Mouse (Mus musculus): ENCODE measurements around the gene Mical3.

Mical3 gene

DNA sequence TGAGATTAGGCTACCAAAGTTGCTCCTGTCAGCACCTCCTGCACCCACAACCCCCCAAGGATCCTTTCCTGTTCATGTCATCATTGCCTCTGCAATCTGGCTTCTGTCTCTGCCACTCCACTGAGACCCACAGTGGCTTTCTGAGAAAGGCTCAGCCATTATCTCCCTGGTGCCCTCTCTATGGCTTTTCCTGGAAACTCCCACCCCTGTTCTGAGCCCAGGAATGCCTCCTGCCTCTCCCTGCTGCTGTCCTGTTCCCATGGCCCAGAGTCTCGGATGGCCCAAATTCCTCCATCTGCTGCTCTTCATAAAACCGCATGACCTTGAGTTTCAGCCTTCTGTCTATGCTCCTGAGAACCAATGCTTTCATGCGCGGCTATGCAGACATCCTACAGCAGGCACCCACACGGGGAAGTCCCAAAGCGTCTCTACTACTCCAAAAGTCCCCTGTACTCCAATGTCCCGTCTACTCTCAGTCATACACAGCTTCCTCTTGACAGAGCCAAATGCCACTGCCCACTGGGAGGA is 77.2 kb downstream of the Mical3 start:
- DNase-seq (ENCODE audit: low read depth, low spot score): no peak

DNA sequence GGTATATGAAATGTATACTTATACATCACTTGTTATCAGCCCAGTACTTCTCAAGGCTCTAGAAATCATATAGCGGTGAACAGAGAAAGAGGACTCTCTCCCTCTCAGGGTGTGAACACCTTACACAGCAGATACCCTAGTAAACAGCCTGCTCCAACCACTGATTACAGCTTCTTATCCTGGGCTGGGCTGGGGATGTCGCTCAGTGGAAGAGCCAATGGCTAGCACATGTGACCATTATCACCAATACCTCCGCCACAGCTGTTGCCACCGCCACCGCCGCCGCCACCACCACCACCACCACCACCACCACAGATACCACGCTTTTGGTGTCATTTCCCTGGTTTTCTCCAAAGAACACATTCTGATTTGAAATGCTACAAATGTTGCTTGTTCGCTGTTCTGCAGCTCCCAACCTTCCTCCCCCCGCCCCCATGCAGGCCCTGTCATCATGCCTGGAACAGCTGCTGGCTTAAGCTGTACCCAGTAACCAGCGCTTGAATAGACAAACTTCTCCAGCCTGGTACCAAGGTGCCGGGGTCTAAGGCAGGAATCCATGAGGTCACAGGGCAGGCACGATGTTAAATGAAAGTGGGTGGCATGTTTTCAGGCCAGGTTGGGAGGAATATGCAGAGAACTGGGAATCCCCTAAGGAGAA is 78.7 kb downstream of the Mical3 start:
- no peak for DNase-seq (ENCODE audit: low read depth, low spot score)

DNA sequence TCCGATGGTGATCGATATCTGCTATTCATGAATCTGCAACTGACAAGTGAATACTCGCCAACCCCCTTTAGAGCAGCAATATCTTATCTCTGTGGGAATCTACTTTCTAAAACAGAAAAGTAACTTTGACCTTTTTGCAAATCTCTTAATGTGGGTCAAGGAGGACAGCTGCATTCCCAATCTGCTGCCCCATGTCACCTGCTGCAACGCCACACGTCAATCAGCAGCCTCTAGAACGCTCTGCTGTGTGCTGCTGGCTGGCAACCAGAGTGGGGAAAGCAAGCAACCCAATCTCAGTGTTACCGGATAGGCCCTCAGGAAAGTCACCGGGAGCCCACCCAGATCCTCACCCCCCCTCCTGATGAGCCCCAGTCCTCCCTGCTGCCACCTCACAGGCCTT is 79.4 kb downstream of the Mical3 start:
- no peak for DNase-seq (ENCODE audit: low read depth, low spot score)

DNA sequence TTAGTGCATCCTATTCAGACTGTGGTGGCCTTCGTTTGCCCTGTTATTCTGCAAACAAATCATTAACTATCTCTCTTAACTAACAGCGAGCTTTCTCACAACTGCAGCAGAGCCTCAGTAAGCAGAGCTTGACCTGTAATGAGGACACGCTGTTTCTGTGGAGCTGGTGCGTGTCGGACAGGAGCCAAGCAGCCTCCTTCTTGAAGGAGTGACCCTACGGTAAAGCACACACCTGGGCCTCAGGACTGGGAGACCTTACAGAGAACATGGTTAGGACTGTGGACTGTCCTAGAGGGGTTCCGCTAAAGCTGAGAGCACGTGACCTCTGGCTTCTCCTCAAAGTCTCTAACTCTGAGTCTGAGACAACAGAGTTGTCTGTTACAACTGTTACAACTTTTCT is 82.1 kb downstream of the Mical3 start:
- no peak for DNase-seq (ENCODE audit: low read depth, low spot score)

DNA sequence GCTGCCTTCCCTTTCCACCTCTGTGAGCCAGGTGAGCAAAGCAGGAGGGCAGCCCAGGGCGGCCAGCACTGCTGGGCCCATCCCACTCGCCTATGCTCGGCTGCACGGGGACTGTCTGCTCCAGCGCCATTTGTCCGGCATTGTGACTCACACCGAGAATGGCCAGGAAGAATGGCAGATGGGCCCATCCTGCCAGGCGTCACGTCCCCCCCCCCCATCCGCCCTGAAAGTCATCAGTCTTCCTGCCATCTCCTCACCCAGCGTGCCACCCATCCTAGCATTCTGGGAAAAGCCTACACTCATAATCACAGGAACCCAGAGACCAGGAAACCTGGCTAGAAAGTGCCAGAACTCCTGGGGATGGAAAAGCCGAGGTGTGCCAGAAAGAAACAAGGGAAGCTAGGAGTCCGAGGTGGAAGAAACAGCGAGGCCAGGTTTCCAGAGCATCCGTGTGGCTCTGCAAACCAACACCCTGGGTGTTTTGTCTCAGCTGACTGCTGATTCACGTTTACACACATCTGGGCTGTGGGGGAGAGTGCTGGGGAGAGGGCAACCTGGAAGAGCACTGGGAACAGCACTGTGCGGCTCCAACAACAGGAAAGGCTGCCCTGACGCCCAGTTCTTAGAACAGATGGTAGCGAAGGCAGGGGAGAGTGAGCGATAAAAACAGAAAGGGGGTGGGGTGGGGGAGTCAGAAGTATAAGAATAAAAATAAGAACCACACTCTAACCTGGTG is 85.3 kb downstream of the Mical3 start:
- no peak for DNase-seq (ENCODE audit: low read depth, low spot score)

DNA sequence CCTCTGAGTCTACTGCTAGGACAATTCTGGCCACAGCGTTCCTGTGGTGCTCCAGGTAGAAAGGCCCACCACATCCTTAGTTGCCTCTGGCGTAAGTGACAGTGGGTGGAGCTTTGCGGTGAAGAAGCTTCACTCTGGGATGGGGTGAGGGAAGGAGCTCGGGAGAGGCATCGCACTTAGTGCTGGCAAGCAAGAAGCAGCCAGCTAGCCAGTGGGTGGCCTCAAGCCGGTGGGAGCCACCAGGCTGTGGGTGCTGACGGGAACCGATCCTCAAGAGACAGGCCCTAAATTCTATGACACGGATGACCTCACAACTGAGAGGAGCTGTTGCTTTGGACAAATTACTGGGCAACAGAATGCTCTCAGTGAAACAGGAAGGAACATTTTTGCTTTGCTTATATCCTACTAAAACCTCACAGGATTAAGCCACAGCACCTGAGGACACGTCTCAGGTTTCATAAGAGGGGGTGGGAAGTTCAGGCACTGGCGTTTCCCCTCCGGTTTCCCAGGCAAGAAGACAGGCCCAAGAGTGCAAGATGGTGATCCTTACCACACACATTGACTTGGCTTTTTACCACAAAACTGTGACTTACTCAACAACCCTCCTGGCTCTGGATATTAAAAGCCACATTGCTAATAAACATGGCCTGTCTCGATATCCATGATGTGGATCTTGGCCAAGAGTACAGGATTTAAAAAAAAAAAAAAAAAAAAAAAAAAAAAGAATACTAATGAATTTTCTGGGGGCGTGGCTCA is 87.2 kb downstream of the Mical3 start:
- no peak for DNase-seq (ENCODE audit: low read depth, low spot score)

DNA sequence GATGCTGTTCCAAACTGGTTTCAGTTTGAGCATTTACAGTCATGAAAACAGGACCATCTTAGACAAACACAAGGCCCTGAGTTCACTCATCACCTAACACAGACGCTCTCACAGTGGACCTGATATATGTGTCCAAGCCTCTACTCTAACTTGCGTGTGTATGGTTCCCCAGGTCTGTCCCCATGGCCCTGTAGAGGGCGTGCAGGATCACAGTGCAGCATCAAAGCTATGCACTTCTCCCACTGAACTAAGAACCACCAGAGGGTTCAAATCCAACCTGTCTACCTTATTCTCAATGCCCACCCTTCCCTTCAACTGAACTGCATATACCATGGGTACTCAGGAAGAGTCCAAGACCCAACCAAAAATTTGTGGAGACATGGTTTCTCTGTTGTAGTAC is 91.1 kb downstream of the Mical3 start:
- no peak for DNase-seq (ENCODE audit: low read depth, low spot score)

DNA sequence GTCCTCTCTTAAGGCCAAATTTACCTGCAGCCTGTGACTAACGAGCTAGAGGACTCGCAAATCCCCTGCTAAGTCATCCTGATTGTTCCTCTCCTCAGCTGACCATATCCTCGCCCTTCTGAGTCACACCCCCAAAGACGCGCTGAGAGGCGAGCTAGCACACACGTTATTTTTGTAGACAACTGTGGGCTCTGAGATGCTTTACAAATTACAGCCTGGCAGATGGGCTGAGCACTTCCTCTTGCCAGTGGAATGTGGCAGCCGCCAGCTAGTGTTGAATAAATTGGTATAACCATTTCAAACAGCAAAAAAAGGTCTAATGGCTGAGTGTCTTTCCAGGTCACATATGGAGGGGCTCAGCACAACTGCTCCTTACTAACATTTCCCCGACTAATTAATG is 91.5 kb downstream of the Mical3 start:
- no peak for DNase-seq (ENCODE audit: low read depth, low spot score)

DNA sequence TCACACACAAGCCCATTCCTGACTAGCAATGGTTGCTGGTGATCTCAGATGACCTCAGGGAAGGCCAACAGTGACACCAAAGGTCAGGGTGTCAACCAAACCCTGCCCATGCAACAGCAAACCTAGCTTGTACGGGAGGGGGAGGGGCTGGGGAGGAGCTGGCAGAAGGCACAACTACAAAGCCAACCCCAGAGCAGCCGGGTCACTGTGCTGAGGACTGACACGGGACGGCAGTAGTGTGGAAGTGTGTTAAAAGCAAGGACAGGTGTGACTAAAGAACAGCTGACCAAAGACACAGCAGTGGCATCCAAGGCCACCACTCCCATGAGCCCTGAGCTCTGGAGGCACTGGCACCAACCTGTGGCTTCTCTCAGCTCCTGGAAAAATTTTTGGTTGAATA is 93.7 kb downstream of the Mical3 start:
- no peak for DNase-seq (ENCODE audit: low read depth, low spot score)

DNA sequence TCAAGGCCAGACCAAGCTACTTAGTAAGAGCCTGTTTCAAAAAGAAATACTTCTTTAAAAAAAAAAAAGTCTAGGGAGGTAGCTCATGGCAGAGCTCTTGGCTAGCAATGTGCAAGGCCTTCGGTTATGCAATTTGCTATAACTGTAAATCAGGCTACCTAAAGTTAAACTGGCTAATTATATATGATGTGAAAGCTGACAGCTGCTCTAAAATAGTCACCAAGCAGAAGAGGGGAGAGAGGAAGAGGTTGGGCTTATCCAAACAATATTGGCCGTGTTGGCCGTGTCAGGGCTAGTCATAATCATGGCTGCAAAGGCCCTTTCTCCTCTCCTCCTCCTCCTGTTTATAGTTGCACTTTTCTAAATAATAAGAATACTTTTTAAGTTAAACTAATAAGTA is 94.9 kb downstream of the Mical3 start:
- DNase-seq (ENCODE audit: low read depth, low spot score): no peak

DNA sequence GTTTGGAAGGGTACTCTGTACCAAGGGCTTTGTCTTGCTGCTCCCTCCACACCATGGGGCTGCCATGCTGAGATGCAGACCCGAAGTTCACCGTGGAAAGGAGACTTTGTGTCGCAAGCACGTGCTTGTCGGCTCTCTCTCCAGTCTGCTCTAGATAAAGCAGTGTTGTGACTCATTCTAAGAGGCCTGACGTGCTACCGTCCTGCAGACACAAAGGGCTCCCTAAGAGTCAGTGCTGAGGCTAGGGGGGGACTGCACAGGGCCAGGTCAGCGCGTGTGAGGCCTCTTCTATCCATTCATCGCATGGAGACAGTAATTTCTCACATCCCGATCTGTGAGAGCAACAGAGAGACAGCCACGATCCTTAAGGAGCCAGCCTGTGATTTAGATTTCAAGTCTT is 95.5 kb downstream of the Mical3 start:
- DNase-seq (ENCODE audit: low read depth, low spot score): no peak

DNA sequence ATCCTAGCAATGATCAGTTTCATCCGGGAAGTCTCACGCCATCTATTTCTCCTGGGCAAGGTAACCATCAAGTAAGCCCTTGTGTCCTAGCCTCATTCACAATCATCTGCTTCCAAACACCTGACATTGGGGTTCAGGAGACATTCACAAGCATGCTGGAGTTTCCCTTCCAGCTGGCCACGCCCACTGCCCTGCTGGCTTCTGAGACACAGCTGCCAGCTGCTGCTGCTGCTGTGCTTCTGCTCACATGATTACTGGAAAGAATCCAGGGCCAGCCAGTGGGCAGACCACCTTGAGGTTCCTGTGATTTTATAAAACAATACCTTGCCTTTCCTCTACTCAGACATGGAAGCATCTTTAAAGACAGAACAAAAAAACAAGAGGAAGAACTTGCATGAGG is 97.5 kb downstream of the Mical3 start:
- no peak for DNase-seq (ENCODE audit: low read depth, low spot score)

DNA sequence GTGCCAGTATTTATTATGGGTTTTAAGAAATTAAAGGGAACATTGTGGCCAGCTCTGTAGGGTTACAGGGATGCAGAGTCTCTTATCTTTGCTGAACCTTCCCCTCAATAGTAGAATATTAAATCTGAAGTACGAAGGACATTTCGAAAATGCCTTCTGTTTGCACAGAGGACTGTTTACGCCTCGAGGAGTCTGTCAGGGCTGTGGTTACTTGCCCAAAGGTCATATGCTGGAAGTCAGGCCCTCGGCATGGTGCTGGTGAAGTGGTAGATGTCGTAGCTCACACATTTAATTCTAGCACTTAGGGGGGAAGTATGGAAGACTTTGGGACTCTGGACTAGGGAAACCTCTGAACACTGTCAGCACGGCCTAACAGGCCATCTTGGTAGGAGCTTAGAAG is 99.4 kb downstream of the Mical3 start:
- DNase-seq (ENCODE audit: low read depth, low spot score): no peak

DNA sequence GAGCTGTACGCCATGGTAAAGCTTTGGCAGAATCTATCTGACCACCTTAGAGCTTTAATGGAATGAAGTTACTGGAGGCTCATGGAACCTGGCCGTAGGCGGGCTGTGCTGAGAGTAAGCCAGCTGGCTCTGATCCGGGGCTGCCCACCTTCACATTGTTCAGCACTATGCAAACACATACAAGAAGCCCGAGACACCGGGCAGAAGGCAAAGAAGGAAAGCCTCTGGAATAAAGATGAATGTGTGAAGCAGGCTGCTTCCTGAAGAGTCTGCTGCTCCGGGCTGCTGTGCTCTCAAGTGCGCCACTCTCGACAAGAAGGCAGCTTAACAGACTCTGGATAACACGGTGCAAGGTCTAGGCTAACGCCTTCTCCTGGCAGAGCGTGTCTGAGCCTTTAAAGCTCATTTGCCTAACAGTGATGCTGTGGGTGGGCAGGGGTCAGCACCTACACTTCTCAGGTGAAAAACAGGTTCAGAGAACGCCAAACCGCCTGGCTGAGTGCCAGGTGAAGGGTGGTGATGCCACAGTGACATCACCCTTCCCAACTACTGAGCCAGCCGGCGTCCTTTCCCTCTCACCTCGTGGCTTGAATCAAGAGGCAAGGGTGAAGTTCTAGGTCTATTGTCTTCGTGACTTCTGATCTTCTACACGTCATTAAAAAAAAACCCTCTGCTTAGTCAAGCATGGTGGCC is 100.8 kb downstream of the Mical3 start:
- no peak for DNase-seq (ENCODE audit: low read depth, low spot score)

DNA sequence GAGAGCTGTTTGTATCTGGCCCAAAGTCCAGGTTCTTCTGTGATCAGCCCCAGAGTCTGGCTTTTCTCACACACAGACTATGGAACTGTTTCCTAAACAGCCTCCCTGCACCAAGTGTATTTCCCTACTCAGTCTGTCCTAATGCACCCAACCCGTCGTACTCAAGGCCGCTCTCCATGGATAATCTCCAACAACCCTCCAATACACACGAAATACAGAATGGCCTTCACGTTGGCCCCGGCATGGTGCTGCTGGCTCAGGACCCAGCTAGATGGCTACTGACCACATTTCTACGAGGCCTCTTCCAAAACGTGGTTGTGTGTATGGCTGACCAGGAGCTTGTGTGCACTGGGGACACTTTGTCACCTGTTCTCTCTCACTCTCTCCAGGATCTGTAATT is 102.3 kb downstream of the Mical3 start:
- DNase-seq (ENCODE audit: low read depth, low spot score): no peak

DNA sequence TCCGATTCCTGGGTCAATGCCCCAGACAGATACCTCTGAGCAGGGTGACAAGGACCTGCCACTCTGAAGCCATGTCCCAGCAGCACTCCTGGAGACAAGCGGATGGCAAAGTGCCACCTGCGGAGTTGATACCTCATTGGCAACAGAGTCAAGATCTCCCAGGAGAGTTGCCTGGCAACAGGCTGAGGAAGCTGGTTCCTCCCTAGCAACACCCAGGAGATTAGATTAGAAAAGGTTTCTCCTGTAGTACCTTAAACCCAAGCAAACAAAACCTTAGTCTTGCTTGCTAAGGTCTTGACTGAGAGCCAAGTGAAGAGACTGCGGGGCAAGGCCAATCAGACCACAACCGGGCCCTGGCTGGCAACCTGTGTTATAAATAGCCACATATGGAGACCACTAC is 103.5 kb downstream of the Mical3 start:
- DNase-seq (ENCODE audit: low read depth, low spot score): no peak

DNA sequence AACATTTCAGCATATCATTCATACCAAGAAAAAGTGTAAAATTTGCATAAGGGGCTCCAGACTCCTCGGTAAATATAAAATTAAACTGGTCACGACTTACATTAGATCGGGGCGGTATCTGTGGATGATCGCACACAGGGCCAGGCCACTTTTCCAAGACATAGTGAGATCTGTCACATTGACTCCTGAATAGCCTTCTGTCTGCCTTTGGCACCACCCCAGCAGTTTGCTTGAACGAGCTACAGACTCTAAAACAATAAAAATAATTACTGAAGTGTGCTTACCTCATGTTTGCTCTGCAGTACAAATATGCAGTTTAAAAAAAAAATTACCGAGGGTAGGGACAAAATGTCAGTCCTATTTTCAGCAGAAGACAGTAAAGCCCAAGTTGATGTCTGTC is 103.9 kb downstream of the Mical3 start:
- no peak for DNase-seq (ENCODE audit: low read depth, low spot score)

DNA sequence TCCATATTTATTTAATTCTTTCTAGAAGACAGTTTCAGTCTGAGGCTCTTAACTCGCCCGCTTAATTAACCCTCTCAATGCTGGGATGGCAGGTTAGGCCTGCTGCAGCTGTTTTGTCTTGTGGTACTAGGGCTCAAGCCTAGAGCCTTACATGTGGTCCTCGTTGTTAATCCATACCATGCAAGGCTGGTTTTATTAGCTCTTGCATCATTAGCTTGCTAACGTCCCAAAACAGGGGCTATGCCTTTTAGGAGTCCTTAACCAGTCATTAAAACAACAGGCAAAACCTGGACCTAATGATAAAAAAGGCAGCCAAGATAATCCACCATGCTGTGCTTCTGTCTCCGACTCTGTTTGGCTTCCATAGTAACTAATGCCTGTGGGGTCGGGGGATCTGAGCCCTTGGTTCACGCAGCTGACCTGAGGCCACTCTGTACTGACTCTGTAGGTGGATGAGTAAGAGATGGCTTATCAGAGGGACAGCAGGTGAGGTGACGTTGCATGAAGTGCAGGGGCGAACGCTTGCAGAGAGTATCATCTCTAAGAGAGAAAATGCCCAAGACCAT is 104.7 kb downstream of the Mical3 start:
- no peak for DNase-seq (ENCODE audit: low read depth, low spot score)

DNA sequence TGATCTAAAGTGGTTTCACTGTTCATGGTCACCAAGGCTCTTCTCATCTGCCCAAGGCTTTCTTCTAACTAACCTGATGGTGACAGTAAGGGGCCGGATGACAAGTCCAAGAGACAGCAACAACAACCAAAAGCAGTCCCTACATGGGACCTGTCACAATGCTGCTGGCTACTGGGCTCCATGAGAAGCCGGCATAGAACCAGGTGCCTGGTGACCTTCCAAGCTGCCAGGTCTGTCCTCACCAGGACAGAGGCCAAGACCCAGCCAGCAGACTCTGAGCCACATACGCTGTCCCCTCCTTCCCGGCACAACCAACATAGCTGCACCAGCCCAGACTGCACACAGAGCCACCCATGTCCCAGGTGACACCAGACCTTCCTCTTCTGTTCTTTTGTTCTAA is 112.7 kb downstream of the Mical3 start:
- no peak for DNase-seq (ENCODE audit: low read depth, low spot score)

DNA sequence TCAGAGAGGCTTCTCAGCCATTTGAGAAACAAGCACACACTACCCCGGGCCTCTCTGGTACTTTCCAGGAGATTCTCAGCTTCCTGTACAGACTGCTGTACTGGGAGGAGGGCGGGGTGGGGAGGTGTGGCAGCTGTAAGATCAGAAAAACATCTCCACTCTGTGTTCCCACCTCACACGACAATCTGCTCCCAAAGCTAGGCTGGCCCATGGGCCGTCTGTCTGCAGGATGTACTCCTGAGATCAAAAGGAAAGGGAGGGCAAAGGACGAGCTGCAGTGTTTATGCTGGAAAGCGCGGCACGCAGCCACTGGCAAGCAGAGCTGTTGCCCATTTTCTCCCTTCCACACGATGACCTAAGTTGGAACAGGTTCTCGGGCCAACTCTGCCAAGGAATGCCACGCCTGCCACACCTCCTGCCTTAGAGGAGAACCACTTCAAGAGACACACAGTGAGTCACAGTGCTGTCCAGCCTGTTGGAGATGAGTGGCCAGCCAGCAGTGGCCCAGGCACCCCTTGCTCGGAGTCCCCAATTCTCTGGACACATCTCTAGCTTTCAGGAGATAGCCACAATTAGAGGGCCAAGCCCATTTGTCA is 113.3 kb downstream of the Mical3 start:
- DNase-seq (ENCODE audit: low read depth, low spot score): no peak

DNA sequence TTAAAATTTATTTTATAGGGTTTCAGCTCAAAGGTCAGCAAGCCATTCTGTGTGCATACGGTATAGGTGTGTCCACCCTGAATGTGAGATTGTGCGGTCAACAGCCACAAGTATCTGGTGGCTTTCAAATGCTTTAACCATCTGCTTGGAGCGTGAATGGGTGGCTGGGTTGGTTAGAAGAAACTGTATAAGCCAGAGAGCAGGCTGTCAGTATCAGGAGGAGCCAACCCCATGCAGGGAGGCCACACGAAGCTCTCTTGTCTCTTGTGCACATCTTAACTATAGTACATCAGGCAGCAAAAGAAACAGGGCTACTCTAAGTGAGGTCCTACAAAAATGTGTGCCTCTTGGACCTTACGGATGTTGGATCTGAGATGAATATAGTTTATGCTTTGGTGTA is 114.7 kb downstream of the Mical3 start:
- no peak for DNase-seq (ENCODE audit: low read depth, low spot score)

Data from retina, adult 2 months (tissue).